Mouse (Mus musculus): Measurements from ENCODE around the gene Neurl4. TPM values are rescaled to one million over a fixed set of nuclear protein-coding genes. Genes with fewer than 3 reads are reported as not detected.
A peak's percentile ranks its signal among the peaks of the same experiment; 100 is the strongest.

Neurl4 gene
- polyA plus RNA-seq, 1 experiment = not detected

DNA sequence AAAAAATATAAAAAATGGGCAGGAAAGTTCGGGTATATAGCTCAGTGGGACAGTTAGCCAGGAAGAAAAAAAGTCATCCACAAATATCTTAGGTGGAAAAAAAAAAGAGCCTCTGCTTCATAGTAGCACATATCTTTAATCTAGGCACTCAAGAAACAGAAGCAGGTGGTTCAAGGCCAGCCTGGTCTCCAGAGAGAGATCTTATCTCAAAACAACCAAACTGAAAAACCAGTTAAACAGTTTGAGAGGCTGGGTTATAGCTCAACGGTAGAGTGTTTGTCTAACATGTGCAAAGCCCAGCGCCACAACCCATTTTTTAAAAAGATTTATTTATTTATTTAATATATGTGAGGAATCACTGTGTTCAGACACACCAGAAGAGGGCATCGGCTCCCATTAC lies 32.2 kb downstream of the Neurl4 start:
- peaks cover 17% of the 10 kb centered on the region for H3K4me1 ChIP-seq (ENCODE audit: control insufficient read depth, insufficient read depth, low read length)
- TF ChIP-seq CTCF (IDR thresholded peaks at IDR 0.05; ENCODE audit: insufficient read depth, low read depth, low read length) = no peak
- no peak for TF ChIP-seq POLR2A (IDR thresholded peaks at IDR 0.05; ENCODE audit: insufficient read depth, low read depth, low read length)
- 71% methylated on average over 4 of the region's 4 CpGs for WGBS
- no peak overlapping the region for H3K27ac ChIP-seq (ENCODE audit: insufficient read depth, low read depth, low read length)
- no peak overlapping the region for H3K4me3 ChIP-seq (ENCODE audit: insufficient read depth, low read depth, low read length)

DNA sequence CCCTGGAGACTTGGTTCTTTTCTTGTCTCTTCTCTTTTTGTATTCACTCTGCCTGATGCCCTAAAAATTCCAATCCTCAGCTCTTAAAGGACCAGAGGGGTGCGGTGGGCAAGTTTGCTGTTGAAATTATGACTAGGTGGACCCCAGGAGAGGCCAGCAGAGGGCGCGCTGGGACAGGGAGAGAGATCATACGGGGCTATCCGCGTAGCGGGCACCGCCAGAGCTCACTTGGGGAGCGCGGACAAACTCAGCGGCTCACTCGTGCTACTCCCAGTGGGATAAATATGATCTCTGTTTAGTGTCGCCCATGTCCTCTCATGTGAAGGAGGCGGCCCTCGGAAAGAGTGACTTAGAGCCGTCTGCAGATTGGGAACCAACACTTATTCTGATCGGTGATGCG lies 33.3 kb downstream of the Neurl4 start:
- TF ChIP-seq POLR2A (IDR thresholded peaks at IDR 0.05; ENCODE audit: insufficient read depth, low read depth, low read length) = no peak
- peak; percentile 86 for TF ChIP-seq CTCF (IDR thresholded peaks at IDR 0.05; ENCODE audit: insufficient read depth, low read depth, low read length)
- Histone ChIP-seq H3K27ac (ENCODE audit: insufficient read depth, low read depth, low read length) (no peak overlapping the region), H3K4me1 (ENCODE audit: control insufficient read depth, insufficient read depth, low read length) (peaks cover 17% of the 10 kb centered on the region), H3K4me3 (ENCODE audit: insufficient read depth, low read depth, low read length) (no peak overlapping the region)
- 1% methylated on average over 18 of the region's 18 CpGs for WGBS

DNA sequence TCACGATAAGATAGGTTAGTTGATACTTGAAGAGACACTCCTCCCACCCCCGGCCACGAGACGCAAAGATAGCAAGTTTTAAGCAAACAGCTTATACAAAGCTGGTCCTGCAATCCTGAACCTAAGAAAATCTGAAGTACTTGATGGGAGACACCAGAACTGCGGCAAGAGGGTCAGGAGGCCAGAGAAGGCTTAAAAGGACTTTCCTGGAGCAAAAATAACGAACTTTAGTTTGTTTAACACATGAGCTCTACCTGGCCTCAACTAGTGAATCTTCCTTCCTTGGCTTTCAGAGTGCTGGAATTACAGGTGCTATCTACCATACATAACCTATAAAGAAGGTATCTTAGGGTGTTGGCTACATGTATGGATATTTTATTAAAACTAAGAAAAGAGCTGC lies 33.8 kb downstream of the Neurl4 start:
- Histone ChIP-seq H3K4me1 (ENCODE audit: control insufficient read depth, insufficient read depth, low read length) (peaks cover 17% of the 10 kb centered on the region), H3K27ac (ENCODE audit: insufficient read depth, low read depth, low read length) (no peak overlapping the region), H3K4me3 (ENCODE audit: insufficient read depth, low read depth, low read length) (no peak overlapping the region)
- WGBS = 14% methylated on average over 6 of the region's 6 CpGs
- TF ChIP-seq CTCF (IDR thresholded peaks at IDR 0.05; ENCODE audit: insufficient read depth, low read depth, low read length) (no peak), POLR2A (IDR thresholded peaks at IDR 0.05; ENCODE audit: insufficient read depth, low read depth, low read length) (no peak)

DNA sequence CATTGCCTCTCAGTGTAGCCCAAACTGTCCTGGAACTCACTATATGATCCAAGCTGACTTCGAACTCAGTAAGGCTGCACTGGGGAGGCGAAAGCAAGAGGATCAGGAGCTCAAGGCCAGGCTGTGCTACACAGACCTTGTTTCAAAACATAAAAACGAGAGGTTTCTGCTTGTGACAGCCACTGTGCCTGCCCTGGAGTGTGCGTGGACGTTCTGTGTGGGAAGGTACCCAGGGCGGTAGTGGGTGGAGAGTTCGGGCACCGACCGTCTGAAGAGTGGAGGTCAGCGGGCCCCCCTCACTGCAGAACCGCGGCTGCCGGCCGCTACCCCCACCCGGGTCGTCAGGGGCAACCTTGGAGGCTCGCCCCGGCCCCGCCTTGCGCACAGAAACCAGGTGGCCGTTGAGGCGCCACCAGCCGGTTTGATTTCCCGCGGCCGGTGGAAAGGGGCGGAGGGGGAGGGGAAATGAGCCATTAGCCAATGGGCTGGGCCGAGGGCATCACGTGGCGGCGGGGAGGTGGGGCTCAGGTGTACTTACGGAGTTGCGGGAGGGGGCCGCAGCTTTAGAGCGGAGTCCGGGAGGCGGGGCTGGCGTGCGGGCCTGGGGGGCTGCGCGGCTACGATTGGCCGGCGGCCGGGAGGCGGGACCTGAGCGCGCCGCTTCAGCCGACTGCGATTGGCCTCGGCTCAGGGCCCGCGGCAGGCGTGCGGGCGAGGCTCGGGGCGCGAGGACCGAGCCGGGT lies 34.4 kb downstream of the Neurl4 start, which contains the start of gene Ybx2:
TSS of gene Ybx2 (plus strand) at position 660 of the 743 bp plus-strand sequence.
- H3K27ac ChIP-seq (ENCODE audit: insufficient read depth, low read depth, low read length) = no peak within 1 kb of the TSS
- peak within 1 kb of the TSS; percentile 48 for H3K4me3 ChIP-seq (ENCODE audit: insufficient read depth, low read depth, low read length)
- 2% methylated on average over 62 of the region's 62 CpGs for WGBS
- TF ChIP-seq CTCF (IDR thresholded peaks at IDR 0.05; ENCODE audit: insufficient read depth, low read depth, low read length) = no peak
- no peak for TF ChIP-seq POLR2A (IDR thresholded peaks at IDR 0.05; ENCODE audit: insufficient read depth, low read depth, low read length)
- peaks cover 17% of the 10 kb centered on the region for H3K4me1 ChIP-seq (ENCODE audit: control insufficient read depth, insufficient read depth, low read length)

DNA sequence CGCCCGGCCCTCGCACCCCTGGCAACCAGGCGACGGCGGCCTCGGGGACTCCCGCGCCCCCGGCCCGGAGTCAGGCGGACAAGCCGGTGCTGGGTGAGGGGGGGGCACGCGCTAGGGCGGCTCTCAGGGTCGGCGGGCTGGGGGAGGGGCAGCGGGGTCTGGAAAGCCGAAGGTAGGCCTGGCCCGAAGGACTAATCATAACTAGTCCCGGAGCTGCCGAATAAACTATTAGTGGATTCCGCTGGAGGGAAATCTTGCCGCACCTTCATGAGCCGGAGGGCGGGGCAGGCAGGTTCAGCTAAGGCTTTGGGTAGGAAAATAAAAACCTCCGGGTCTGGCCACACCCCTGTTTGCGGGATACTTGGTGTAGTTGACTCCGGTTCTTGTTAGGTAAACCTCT lies 35.3 kb downstream of the Neurl4 start:
- no peak for TF ChIP-seq CTCF (IDR thresholded peaks at IDR 0.05; ENCODE audit: insufficient read depth, low read depth, low read length)
- no peak for TF ChIP-seq POLR2A (IDR thresholded peaks at IDR 0.05; ENCODE audit: insufficient read depth, low read depth, low read length)
- peaks cover 17% of the 10 kb centered on the region for H3K4me1 ChIP-seq (ENCODE audit: control insufficient read depth, insufficient read depth, low read length)

DNA sequence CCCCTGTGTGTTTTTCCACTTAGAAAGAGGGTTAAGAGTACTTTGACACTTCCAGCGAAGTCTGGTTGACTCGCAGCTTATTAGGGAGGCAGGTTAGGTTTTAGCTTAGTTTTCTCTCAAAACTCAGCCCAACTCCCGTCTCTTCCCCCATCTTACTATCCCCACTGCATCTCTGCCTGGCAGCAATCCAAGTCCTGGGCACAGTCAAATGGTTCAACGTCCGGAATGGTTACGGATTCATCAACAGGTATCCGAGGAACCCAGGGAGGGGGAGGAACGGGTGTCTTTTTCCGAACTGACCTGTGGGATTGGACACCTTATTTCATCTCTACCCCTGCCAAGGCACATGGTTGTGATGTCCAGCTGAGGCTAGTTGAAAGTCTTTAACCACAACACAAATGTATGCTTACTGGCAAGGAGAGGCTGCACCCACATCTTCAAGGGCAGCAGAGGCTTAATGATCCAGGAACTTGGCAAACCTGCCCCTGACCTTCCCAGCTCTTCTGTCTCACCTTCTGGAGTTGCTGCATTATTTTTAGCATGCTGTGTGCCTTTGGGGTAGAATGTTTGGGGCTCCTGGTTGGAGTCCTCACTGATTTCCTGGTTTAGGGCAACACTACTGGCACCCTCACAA lies 36.0 kb downstream of the Neurl4 start:
- Histone ChIP-seq H3K4me1 (ENCODE audit: control insufficient read depth, insufficient read depth, low read length) (peaks cover 17% of the 10 kb centered on the region), H3K4me3 (ENCODE audit: insufficient read depth, low read depth, low read length) (no peak overlapping the region), H3K27ac (ENCODE audit: insufficient read depth, low read depth, low read length) (no peak overlapping the region)
- WGBS = 36% methylated on average over 9 of the region's 9 CpGs
- no peak for TF ChIP-seq CTCF (IDR thresholded peaks at IDR 0.05; ENCODE audit: insufficient read depth, low read depth, low read length)
- no peak for TF ChIP-seq POLR2A (IDR thresholded peaks at IDR 0.05; ENCODE audit: insufficient read depth, low read depth, low read length)

More for the DNA sequence above, 35.3 kb downstream of the Neurl4 start:
- WGBS = 1% methylated on average over 30 of the region's 30 CpGs
- H3K4me3 ChIP-seq (ENCODE audit: insufficient read depth, low read depth, low read length) = peak overlapping the region; percentile 48
- no peak overlapping the region for H3K27ac ChIP-seq (ENCODE audit: insufficient read depth, low read depth, low read length)

DNA sequence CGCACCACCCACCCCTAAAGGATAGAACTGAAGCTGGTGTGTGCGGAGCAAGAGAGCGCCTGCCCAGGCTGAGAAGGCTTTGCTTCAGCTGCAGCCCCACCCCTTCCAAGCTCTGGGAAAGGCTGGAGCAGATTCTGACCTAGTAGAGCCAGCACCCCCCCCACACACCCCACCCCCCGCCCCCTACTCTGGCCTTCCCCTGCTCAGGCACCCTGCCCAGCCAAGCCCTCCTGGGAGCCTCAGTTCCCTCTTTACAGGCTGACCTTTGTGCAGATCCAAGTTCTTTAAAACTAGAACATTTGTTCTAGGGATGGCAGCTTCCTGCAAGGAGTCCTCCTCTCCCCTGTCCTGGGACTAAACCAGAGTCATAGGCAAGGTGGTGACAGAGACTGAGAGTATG lies 36.5 kb downstream of the Neurl4 start:
- H3K27ac ChIP-seq (ENCODE audit: insufficient read depth, low read depth, low read length) = no peak overlapping the region
- peaks cover 17% of the 10 kb centered on the region for H3K4me1 ChIP-seq (ENCODE audit: control insufficient read depth, insufficient read depth, low read length)
- H3K4me3 ChIP-seq (ENCODE audit: insufficient read depth, low read depth, low read length) = no peak overlapping the region
- 41% methylated on average over 4 of the region's 4 CpGs for WGBS
- TF ChIP-seq POLR2A (IDR thresholded peaks at IDR 0.05; ENCODE audit: insufficient read depth, low read depth, low read length) (no peak), CTCF (IDR thresholded peaks at IDR 0.05; ENCODE audit: insufficient read depth, low read depth, low read length) (no peak)

DNA sequence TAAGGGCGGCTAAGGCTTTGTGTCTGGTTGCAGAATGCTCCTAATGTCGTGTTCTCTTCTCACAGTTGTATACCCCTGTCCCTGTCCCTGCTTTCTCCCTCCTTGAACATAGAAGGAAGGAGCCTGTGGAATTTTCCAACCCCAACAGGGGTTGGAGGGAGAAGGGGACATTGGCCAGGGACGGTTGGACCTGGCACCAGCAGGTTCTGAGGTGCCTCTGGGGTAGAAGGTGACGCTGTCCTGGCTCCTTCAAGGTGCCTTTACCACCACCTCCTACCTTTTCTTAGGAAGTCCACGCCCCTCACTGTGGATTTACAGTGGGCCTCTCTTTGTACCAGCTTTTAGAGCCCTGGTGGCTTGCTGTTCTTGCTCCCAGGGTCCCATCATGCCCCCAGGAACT lies 37.0 kb downstream of the Neurl4 start:
- TF ChIP-seq CTCF (IDR thresholded peaks at IDR 0.05; ENCODE audit: insufficient read depth, low read depth, low read length) (no peak), POLR2A (IDR thresholded peaks at IDR 0.05; ENCODE audit: insufficient read depth, low read depth, low read length) (no peak)
- no peak overlapping the region for H3K27ac ChIP-seq (ENCODE audit: insufficient read depth, low read depth, low read length)
- H3K4me1 ChIP-seq (ENCODE audit: control insufficient read depth, insufficient read depth, low read length) = peaks cover 17% of the 10 kb centered on the region
- WGBS = 77% methylated on average over 5 of the region's 5 CpGs
- no peak overlapping the region for H3K4me3 ChIP-seq (ENCODE audit: insufficient read depth, low read depth, low read length)

DNA sequence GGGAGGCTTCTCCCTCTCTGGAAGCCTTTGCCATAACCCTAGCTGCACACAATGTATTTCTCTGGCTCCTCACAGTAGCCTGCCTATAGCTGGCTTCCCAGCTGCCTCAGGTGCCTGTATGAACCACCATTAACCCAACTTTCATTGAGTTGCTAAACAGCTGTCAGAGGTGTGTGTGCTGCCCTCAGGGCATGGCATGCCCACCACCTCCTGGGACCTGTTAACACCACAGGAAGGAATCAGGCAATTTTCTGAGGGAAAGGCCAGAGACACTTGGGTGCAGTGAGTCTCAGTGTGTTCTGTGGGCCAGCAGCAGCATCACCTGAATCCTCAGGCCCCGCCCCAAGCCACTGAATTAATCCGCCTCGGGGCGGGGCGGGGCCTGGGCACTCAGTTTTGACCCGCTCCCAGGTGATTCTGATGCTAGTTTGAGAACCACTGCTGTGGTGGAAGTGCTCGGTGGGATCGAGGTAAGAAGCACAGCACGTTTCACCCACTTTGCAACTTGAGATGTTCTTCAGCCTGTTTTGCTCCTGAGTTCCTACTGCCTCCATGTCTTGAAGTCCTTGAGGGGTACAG lies 37.6 kb downstream of the Neurl4 start:
- 49% methylated on average over 9 of the region's 9 CpGs for WGBS

More for the DNA sequence above, 37.6 kb downstream of the Neurl4 start:
- Histone ChIP-seq H3K27ac (ENCODE audit: insufficient read depth, low read depth, low read length) (no peak overlapping the region), H3K4me1 (ENCODE audit: control insufficient read depth, insufficient read depth, low read length) (peaks cover 17% of the 10 kb centered on the region), H3K4me3 (ENCODE audit: insufficient read depth, low read depth, low read length) (no peak overlapping the region)
- TF ChIP-seq CTCF (IDR thresholded peaks at IDR 0.05; ENCODE audit: insufficient read depth, low read depth, low read length) (no peak), POLR2A (IDR thresholded peaks at IDR 0.05; ENCODE audit: insufficient read depth, low read depth, low read length) (no peak)
